Mouse (Mus musculus) skeletal muscle tissue, adult 2 months (tissue): Measurements from ENCODE around the gene Rimbp2.
"Not testable (repeated sequence)": the region's sequence is repeated elsewhere in the genome, so short reads cannot be mapped to it uniquely, and the experiment has no call there.

Experiments
- DNase-seq: peaks from one replicate; pipeline ENCODE4 v3.0.0-alpha.2; 2012; ENCODE audit warnings: low read depth, low spot score

Rimbp2 gene

DNA sequence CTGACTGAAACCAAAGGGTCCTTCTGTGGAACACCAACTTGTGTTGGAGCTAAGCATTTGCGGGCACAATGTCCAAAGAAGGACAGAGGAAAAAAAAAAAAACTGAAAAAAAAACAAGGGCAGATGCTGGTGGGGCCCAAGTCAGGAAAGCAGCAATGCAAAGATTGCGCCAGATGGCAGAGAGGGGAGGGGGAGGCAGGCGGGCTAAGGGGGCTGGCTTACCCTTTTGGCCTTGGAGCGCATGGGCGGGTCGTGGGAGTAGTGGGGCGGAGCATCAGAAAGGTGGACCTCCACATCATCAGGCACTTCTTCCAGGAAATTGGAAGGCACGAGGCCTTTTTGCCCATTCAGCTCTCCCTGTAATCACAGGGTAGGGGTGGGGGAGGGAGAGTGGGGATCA is 192.2 kb downstream of the Rimbp2 start:
- no peak for DNase-seq

DNA sequence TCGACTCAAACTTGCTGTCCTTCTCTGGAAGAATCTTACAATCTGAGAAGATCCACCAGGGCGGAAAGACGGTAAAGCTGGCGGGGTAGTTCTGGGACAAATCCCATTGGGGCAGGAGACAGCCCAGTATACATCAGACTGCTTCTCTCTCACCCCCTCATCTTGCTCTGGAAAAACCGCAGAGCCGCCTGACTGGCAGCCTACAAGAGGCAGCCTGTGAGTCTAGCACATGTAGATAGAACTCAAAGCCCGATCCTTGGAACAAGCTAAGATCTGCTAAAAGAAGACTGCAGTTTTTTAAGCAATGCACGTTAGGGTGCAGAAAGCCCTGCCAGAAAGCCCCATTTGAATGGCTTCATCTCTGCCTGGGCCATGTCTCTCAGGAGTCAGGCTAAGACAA is 207.0 kb downstream of the Rimbp2 start:
- DNase-seq: no peak

DNA sequence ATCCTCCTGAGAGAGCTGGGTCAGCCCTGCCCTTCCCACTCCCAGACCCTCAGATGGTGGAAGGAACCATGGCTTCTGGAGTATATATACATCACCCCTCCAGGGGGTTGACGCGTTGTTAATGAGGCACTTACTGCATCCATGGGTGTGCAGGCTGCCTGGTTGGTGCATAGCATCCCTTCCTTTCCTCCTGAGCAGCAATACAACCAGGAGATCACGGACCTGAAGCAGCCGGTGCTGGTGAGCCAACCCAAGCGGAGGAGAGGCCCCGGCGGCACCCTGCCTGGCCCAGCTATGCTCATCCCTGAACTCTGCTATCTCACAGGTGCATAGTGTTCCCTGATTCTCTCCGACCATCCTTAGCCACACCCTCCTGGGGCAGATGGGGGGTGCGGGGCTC is 208.1 kb downstream of the Rimbp2 start:
- DNase-seq: no peak

DNA sequence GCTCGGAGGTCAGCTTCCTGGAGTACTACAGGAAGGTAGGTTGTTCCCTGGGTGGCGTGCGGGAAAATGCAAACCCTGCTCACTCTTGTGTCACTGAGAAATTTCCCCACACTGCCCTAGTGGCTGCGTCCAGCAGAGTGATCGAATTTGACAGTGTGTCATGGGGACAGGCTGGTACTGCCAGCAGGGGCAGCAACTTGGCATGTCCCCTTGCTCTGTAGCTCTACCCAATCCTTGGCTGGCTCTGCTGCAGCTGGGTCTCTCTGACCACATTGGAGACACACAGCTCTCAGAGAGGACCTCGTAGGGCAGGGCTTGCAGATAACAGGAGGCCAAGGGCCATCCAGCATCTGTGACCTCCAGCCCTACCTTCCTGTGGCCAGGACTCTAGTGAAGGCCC is 208.9 kb downstream of the Rimbp2 start:
- DNase-seq: no peak

DNA sequence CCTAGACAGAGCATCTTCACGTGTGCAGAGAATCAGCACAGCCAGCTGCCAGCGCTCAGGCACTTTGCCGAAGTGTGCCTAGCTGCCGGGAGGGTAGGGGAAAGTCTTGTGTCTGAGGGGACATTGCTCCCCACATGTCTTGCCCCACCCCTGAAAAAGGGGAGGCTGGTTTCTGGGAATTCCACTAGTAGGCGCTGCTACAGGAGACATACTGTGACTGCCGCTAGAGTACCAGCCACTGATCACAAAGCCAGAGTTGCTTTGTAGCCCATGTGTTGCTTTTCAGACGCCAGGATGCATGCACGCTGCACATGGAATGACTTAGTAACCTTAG is 213.5 kb downstream of the Rimbp2 start:
- DNase-seq: no peak

DNA sequence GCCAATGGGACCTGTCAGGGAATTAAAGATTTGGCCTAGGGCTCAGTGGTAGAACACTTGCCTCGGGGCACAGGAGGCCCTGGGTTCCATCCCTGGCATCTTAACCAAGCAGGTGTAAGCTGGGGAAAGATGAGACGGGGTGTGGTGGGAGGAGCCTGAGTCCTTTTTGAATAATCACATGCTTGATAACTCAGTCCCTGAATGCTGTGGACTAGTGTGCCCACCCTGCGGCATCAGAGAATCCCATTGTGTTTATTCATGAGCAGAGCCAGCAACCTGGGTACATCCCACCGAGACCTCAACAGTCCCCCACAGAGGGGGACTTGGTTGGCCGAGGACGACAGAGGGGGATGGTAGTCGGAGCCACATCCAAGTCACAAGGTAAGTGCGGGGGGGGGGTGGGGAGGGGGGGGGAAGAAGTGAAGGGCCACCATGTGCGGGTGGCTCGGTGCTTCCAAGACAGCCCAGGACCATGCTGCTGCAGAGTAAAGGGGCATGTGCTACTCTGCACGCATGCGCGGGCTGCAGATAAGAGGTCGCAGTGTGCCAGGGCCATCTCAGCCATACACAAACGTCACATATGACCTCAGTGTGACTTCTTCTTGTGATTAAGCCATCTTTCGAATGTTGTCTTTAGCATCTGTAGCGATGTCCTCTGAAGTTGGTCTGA is 214.0 kb downstream of the Rimbp2 start:
- no peak for DNase-seq

DNA sequence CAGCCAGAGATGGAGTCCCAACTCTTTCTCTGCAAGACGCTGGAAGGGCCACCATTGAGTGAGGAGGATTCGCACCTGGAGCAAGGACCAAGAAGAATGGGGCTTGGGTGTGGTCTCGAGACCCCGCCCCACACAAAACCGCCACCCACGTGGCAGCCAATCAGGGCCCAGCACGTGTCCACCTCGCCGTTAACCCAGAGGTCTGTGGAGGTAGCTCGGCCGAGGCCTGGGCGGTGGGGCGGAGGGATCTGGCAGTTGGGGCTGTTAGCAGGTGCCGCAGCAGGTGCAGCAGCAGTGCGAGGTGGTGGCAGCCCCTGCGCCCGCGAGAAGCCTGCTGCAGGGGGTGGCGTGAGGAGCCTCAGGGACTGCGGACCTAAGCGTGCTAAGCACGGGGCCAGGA is 217.4 kb downstream of the Rimbp2 start:
- no peak for DNase-seq

DNA sequence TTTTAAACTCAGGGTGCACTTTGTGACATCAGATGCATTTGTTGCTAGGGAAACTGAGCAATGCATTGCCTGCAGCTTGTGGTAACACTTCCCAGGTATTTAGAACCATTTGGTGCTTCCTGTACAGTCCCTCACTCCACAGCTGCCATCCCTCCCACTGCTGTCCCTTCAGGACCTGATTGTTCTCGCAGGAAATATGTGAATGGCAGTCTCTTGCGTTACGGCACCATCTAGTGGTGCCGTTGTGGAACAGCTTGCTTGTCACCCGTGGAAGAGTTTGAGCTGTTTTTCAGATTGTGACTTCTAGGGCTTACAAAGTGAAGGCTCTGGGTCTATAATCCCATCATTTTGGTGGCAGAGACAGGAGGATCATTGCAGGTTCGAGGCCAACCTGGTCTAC is 219.3 kb downstream of the Rimbp2 start:
- peak; percentile 19 for DNase-seq

DNA sequence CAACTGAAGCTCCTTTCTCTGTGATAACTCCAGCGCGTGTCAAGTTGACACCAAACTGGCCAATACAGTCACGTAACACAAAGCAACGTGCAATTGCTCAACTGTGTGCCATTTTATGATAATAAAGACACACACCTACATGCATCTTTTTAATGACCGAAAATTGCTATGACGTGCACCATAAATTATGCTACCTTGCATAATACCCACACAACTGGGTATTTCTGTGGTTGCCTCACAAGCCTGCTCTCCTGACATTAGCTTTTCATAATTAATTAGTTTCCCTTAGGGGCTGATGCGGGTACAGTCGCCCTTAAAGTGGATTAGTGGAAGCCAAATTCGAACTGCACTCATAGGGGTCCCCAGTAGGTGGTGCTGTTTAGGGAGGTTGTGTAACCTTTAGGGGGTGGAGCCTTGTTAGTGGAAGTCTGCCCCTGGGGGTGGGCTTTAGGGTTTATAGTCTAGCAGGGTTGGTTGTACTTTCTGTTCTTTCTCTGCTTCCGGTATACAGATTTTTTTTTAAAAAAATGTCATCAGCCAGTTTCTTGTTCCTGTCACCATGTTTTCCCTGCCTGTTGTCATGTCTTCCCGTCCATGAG is 220.8 kb downstream of the Rimbp2 start:
- DNase-seq: no peak

DNA sequence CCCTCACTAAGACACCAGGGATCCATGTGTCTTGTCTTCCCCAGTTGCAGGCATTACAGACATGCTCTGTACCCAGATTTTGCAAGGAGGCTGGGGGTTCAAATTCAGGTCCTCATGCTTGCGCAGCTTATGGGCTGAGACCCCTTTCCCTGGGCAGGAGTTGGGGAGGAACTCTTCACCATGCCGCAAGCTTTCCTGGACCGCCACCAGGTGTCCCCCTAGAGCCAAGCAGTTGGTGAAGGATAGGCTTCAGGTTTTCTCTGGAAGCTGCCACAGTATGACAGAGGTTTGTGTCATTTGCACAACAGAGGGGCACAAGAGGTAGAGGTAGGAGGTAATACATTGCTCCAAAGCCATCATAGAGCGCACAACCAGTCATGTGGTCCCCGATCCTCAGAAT is 222.7 kb downstream of the Rimbp2 start:
- no peak for DNase-seq

DNA sequence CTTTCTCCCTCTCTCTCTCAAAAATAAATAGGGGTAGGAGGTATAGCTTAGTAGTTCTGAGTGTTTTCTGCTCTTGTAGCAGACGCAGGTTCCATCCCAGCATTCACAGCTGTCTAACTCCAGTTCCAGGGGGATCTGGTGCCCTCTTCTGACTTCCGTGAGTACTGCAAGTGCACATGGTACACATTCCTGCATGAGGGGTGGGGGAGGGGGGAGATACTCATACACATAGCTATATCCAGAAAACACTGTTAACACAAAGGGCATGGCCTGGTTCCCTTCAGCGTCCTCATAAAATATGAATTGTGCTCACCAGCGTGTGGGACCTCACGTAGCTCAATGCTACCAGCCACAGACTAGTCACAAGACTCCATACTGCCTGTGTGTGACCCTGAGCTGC is 223.9 kb downstream of the Rimbp2 start:
- no peak for DNase-seq

DNA sequence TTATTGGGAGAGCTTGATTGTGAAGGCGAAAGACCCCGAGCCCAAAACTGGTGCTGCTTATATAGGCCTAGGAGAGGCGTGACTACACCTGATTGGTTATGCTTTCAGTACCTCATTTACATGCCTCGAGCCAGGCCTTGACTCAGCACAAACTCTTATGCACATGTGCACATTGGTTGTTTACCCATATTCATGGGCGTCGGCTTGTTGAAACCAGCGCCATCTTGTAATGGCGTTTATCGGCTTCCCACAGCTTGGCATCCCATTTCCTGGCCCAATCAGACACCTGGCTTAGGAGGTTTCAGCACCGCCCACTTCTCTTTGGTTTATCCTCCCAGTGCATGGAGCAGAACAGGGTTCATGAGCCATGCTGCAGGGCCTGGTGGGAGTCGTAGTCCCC is 232.8 kb downstream of the Rimbp2 start:
- DNase-seq: not testable (repeated sequence)

DNA sequence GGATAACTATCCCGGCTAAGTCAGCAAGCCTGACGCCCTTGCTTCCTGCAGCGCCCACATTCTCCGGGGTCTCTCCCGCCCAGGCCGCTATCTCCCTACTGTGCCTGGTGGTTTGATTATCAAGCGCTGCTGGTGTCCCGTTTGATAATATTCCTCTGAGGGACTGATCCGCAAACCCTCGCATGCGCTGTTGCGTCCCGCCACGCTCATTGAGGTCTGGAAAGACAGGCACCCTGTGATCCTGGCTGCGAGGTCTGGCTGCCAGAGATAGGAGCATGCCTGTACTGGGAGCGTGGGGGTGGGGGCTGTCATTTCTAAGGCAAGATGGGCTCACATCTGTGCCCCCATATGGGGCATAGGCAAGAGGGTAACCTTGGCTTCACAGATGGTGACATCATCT is 238.1 kb downstream of the Rimbp2 start:
- no peak for DNase-seq

DNA sequence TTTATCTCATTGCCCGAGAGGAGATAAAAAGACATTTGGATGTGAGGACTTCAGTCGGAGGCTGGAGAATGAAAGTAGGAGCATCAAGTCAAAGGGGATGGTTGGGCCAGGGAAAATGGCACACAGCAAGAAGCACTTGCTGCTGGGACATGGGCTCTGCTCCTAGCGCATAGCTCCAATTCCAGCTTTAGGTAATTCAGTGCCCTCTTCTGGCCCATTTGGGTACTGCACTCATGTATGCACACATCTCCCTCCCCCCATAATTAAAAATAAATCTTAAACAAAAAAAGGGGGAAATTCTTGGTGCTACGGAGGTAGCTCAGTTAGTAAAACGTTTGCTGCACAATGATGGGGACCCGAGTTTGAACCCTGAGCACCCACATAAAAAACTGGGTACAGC is 241.4 kb downstream of the Rimbp2 start:
- DNase-seq: no peak

DNA sequence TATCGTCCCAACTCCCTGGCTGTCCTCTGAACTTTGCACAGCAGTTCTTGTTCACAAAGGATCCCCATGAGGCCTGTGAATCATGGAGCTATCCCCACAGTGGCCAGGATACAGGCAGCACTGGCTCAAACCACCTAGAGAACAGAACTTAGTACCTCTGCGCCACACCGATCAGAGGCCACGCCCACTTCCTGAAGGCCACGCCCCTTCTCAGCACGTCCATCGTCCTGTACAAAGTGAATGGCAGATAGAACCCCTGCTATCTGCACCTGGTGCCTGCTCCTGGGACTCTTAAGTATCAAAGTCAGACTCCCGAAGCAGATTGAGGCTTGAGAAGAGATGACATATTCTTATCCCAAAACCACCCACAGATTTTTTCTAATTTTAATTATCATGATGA is 242.7 kb downstream of the Rimbp2 start:
- no peak for DNase-seq

DNA sequence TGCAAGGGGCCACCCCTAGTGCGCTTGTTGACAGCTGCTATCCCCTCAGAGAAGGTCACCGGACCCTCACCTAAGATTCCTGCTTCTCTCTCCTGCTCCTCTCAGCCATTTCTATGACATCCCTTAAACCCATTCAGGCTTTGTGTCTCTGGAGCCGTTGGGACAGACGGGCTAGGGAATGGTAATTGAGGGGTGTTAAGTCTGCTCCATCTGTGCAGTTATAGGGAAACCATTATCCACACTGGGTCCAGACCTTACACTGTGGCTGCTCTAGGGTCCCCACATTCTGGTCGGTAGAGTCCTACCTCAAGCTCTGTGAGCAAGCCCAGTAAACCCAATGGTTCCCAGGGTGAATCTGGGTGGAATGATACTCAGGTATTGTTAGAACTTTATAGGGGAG is 244.4 kb downstream of the Rimbp2 start:
- DNase-seq: no peak
